Mouse (Mus musculus): ENCODE measurements at regions not wholly inside any gene's neighbourhood (a gene's known extent, or its start where the extent isn't known, plus 50 kb on each side); places are given as distances from the start of the nearest gene placed in this dataset.

DNA sequence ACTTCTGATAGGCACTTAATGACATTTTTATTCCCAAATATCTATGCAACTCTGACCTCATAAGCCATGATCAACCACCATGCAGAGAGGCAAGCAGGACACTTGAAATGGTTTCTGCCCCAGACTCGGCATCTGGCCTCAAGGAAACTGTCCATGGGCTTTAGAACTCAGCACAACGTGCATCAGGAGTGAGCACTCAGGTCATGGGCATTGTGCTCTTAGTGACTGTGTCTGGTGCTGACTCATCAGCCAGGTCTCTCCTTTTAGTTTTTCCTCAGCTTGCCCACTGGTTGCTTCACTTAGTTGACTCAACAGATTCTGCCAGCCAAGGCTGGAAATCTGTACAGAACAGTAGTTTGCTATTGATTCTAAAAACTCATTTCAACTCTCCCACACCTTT lies 251.1 kb downstream of the Rwdd3 start:
- intact Hi-C loops (cut with DNase I) = no loop called here
- no peak for DNase-seq

DNA sequence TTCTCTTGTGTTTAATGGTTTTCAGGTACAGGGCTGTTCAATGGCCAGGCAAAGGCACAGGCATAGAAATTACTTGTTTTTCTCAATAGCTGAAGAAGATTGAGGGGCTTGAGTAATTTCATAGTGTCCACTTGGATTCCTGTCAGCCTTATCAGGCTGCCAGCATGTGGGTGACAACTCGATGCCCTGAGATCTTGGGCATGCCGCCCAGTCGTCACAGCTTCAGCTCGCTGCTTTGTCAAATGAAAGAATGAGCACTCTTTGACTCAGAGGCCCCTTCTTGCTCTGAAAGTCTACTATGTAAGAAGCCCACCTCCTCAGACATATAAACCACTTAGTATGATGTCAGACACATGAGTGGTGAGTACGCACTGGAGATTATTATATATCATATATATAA lies 272.6 kb downstream of the Rwdd3 start:
- no peak for DNase-seq
- intact Hi-C loops (cut with DNase I) = no loop called here

DNA sequence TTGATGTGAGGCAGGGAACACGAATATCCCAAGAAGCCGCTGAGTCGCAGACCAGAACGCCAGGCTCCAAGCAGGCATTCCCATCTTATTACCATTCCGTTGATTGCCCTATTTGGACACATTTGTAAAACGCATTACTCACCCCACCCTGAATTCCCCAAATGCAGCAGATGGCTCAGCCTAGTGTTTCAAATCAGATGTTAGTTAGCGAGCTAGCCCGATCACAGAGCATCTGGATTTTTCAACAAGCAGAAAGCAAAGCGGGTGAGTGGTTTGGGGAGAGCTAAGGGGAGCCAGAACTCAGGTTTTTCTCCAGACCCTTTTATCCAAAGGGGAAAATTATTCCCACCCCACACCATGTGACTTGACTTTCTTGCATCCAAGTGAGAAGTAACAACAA lies 273.2 kb downstream of the Rwdd3 start:
- no peak for DNase-seq
- intact Hi-C loops (cut with DNase I) = no loop called here

DNA sequence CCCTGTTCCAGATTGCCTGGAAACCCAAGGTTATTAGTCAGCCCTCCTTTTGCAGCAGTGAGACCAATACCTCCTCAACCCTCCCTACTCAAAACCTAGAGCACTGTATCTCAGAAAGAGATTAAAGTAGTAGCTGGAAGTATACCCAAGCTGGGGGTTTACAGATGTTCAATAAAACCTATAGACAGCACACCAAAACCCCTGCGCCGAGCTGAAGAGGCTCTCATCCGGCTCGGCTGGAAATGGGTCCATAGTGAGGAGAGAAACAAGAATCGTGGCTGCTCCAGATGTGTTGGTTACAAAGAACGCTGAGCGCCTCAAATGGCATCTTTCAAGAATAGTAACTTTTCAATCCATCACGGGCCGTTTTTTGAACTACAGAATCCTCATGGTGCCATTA lies 273.7 kb downstream of the Rwdd3 start:
- DNase-seq = no peak
- intact Hi-C loops (cut with DNase I) = no loop called here

DNA sequence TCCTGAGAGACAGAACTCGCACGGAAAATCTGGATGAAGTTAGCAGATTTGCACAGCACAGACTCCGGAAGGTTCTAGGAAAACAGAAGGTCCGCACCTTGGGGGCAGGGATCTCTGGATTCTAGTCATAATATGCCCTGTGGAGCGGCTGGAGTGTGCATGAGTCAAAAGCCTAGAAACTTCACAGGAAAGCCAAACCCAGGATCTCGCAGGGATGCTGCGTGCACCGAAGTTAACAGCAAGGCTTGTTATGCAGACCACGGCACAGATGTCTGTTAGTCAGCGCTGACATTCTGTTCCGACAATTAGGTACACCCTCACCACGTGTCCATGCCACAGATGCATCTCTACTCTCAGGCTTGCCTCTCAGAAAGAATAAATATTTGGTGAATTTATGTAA lies 274.3 kb downstream of the Rwdd3 start:
- no peak for DNase-seq
- intact Hi-C loops (cut with DNase I) = no loop called here

DNA sequence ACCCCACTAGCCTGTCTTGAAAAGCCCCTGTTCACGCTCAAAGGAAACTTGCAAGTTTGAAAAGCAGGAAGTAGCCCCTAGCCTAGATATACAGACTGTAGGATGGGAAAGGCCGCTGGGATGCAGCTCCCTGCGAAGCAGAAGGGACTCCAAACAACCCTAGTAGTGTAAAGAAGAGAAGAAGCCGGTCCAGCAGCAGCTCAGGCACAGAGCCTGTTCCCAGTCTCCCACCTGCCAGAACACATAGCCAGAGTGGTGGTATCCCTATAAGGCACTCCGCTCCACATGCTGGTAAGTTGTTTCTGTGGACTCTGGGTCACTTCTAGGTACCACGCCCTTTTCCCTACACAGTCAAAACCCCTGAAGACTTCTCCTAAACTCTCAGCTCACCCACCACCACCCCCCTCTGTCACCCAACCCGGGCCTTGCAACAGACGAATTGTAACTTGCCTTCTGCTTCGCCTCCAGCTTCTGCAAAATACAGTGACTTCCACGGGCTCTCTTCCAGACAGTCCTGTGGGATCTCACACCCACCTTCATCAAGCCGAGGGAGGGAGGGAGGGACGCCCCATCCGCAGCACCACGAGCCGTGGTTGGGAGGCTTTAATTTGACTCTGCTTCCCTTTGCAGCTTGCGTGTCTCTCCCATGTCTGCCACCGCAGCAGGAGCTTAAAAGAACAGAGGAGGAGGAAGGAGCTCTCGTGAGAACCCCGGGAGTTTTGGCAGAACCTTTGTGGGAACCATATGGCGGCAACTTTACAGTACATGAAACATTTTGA lies 285.2 kb downstream of the Rwdd3 start:
- DNase-seq = no peak
- intact Hi-C loops (cut with DNase I) = no loop called here

DNA sequence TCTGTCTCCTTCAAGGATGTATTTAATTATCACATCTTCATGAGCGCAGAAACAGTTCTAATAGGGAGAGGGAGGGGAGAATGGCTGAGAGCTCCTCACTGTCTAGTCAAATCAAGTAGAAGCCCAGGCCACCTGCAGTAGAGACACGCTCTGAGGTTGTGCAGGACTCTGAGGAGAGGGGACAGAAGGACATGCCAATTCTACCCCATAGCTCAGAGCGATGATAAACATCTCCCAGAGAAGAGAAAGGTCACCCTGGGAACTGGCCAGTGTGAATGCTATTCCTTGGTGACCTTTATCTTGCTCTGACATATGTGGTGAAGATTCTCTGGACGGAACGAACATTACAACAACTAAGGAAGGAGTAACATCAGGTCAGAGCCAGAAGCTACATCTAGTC lies 286.1 kb downstream of the Rwdd3 start:
- DNase-seq = no peak
- intact Hi-C loops (cut with DNase I) = no loop called here

DNA sequence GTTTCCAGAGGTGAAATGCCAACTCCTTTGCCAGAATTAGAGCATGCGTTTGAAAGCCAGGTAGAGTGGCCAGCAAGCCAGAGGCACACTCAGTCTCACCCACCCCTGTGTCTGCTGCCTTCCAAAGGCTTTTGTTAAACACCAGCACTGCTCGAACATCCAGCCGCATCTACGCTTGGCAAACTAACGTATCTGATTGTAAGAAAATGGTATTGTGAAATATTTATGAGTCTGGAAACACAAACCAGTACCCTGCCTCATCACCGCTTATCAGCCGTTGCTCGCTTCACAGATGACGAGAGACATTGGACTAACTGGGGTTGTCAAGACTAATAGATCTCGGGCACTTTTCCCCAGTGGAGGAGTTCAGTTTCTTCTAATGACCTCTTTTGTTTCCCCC lies 287.3 kb downstream of the Rwdd3 start:
- no peak for DNase-seq

DNA sequence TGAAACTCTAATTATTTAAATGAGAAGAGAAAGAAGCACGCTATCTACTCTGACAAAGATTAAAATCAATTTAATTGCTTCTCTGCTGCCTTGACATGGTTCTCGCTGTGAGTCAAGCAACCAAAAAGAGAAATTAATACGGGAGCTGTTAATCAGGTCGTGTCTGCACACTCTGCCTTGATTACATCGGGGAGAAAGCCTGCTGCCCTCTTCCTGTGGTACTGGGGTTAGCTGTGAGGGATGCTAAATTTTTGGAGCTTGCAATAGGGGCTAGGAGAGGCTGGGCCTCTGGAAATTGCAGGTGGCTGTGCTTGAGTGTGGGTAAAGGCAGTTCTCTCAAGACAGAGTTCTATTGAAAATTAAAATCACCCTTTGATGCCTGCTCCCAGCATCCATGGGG lies 287.8 kb downstream of the Rwdd3 start:
- no peak for DNase-seq
- intact Hi-C loops (cut with DNase I) = no loop called here

More for the DNA sequence above, 287.3 kb downstream of the Rwdd3 start:
- intact Hi-C loops (cut with DNase I) = no loop called here

DNA sequence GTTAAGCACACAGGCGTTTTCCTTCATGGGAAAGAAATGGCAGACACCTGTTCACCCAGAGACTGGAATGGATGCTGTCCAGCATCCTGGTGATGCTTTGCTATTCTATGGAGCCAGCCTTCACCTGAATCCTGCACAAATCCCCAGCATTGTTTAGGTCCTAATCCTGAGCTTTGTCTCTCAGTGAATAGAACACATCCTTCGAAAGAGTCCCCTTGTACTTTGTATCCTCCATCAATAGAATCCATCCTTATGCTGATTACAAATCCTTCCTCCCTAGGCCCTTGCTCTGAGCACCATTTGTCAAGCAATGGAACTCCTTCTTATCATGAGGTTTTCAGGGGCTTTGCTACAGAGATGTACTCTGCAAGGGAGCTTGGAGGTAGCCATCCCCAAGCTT lies 292.1 kb downstream of the Rwdd3 start:
- no peak for DNase-seq
- intact Hi-C loops (cut with DNase I) = no loop called here

DNA sequence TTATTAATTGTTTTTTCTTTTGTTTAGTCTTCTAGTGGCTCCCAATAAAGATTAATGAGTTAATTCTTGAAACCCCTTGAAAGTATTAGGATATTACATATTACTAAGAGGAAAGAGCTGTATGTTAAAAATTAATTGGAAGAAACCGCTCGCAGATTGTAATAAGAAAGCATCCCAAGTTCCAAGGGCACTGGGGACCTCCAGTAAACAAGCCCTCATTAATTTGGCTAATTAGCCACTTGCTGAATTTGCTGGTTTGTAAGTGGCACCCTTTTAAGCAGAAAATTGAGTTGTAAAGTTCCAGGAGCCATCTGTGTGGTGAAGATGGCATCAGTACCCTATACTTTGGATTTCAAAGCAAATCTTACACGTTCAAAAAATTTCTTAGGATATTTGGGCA lies 295.8 kb downstream of the Rwdd3 start:
- no peak for DNase-seq
- intact Hi-C loops (cut with DNase I) = no loop called here

DNA sequence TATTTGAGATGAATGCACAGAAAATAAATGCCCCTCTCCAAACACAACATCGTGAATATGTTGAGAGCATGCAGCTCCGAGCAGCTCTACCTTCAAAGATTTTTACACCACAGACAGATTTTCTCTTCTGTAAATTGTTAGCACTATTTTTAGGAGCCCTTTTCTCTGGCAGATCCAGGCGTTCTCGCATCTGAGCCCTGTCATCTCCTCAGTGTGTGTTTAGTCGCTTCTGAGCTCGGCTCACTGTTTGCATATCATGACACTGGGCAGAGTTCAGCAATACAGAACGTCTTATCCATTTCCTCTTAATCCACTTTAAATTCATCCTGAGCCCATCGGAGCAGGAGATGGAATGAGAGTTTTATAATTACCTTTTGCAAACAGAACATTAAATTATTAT lies 306.5 kb downstream of the Rwdd3 start:
- intact Hi-C loops (cut with DNase I) = no loop called here
- no peak for DNase-seq

DNA sequence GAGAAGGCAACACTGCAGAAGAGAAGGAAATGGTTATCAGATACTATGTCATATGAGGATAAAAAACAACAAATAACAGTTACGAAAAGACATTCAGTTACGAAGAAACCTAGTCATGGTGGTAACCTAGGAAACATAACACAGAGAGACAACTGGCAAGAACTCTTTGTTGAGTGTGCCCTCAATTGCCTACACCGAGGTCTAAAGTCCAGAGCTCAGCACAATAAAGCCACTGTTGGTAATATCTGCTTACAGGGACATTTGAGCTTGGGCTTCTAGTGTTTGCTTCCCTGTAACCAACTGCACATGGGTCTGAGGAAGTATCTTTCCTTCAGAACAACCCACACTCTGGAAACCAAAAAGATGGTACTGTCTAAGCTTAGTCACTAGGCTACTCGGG lies 309.9 kb downstream of the Rwdd3 start:
- DNase-seq = no peak
- intact Hi-C loops (cut with DNase I) = no loop called here

DNA sequence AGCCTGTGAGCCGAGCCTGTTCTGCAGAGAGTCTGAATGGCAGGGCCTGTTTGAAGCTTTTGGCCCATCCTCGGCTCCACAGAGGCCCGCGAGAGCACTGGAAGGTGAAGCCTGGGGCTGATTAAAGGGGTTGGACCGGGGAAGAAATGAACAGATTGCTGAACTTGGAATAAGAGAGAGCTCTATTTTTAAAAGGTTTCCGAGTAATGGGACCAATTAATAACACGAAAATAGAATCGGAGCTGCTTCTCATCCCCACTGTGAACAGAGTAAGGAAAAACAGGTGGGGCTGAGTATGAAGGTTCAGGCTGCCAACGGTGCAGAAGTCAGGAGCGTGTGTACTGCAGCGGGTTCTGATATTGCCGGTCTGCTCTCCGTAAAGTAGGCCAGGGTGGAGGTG lies 313.2 kb downstream of the Rwdd3 start:
- intact Hi-C loops (cut with DNase I) = no loop called here

DNA sequence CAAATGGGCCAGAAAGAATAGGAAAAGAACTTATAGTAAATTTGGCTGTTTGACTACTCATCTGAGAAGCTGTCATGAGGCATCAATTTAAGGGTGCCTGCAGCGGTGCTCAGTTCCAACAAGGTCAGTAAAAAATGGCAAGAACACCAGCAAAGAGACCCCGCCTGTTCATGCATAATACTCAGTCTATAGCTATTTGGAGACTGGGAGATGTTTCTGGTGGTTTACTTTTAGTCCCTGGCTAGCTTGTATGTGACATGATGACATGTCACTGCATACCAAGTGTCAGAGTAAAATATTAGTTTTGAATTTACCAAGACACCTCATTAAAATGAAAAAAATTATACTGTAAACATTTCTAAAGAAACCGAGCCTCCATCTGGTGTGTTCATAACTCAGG lies 317.2 kb downstream of the Rwdd3 start:
- intact Hi-C loops (cut with DNase I) = no loop called here
- no peak for DNase-seq

More for the DNA sequence above, 313.2 kb downstream of the Rwdd3 start:
- no peak for DNase-seq

DNA sequence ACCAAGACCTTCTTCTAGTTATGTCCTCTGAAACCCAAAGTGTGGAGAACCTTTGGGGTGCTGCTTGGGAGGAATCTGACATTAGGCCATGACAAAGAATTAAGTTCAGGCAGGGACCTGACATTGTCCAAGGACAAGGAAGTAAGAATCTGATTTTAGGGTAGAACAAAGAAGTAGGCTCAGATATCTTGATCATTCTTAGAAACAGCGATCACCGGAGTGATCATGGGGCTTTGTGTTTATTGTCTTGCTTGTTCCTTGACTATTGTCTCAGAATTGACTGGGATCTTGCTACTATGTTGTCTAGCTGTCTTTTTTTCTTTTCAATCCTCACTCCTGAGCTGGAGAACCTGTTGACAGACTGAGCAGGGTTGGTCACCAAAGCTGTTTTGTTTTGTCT lies 327.9 kb downstream of the Rwdd3 start:
- intact Hi-C loops (cut with DNase I) = no loop called here
- no peak for DNase-seq

DNA sequence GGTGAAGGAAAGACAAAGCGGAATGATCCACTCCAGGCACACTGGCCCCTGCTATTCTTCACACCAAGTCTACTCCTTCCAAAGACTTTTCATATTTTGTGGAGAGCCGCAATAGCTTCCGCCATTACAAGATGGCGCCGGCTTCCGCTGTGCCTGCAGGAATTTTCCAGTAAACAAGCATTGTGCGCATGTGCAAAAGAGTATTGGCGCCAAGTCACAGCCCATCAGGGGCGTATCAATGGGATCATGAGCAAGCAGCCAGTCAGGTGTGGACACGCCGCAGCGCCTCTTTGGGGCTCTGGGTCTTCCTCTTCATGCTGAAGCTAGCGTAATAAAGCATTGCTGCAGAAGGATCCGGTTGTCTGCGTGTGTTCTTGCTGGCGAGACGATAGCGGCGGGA lies 348.0 kb downstream of the Rwdd3 start:
- DNase-seq = no peak
- intact Hi-C loops (cut with DNase I) = no loop called here

DNA sequence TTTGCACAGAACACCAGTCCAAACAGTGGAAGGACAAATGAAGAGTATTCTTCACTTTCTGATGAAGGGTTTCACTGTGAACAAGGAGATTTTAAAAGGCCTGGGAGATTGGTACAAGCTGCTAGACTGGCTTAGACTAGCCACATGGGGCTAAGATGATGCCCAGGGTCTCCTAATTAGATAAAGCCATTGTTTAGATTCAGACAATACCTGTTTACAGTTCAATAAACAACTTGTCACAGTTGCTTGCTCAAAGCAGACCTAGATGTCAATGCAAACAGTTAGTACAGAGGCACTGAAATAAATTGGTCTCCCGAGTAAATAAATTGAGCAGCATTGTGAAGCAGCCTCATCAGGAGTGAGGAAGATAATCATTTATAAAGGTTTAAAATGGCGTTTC lies 359.6 kb downstream of the Rwdd3 start:
- intact Hi-C loops (cut with DNase I) = no loop called here
- no peak for DNase-seq

DNA sequence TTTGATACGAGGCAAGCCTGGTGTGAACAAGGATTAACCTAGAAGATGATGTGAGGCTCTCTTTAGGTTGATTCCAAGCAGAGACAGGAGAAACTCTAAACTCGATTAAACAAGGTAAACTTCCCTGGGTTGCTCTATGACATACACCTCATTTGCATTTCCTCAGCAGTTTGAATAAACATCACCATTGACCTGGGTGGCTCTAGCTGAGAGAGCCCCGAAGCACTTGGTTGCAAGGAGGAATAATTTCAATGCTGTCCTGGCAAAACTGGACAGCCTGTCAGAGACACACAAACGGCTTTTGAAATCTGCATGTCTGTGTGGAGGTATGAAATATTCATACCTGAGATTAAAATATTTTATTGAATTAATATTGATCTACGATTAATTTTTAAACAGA lies 361.0 kb downstream of the Rwdd3 start:
- no peak for DNase-seq
- intact Hi-C loops (cut with DNase I) = no loop called here

DNA sequence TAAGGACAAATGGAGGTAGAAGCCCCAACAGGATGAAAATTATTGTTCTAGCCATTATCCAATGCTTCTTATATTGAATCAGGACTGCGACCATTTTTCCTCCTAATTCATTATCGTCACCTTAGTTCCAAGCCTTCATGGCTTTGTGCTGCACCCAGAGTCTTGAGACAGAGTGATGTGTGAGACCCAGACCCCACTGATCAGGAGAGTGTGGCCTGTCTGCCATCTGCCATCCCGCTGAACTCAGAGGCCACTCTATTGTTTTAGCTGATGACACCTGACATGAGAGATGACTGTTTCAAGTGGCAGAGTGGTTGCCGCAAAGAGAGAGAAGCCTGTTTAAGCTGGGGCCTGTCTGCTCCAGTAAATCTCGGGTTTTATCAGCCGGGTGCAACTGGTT lies 361.4 kb downstream of the Rwdd3 start:
- DNase-seq = no peak
- intact Hi-C loops (cut with DNase I) = no loop called here

DNA sequence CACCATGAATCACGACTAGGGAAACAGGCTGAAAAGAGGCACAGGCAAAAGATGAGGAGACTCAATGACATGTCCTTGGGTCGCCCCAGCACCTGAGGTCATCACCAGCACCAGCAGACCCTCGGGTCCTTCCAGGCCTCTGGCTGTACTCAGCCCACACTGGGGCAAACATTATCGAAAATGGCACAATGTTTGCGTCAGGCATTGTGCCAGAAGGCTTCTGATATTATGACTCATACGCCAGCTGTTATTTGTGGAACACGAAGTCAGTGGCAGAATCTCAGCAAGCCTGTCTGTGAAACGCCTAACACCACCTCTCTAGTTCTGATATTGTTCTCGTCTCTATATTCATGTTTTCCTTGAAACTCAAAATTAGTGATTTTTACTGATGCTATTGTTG lies 384.8 kb downstream of the Rwdd3 start:
- intact Hi-C loops (cut with DNase I) = no loop called here
- peak; percentile 24 to 26 for DNase-seq

DNA sequence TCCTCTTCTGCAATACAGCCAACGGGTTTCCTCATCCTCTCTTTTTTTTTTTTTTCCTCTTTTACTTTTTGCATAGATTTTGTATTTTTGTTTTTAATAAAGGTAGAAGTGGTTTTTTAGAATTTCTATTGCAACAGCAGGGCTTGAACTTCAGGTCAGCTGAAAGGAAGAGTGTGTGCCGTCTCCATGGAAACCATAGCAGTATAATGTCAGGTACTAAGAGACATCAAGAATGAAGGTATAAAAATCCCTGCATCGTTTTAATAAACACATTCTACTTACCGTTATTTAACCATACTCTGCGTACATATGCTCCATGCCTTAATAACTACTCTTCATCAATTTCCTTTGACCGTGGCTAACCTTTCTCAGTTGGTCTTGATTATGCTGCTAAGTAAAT lies 390.0 kb downstream of the Rwdd3 start:
- intact Hi-C loops (cut with DNase I) = no loop called here
- DNase-seq = no peak

DNA sequence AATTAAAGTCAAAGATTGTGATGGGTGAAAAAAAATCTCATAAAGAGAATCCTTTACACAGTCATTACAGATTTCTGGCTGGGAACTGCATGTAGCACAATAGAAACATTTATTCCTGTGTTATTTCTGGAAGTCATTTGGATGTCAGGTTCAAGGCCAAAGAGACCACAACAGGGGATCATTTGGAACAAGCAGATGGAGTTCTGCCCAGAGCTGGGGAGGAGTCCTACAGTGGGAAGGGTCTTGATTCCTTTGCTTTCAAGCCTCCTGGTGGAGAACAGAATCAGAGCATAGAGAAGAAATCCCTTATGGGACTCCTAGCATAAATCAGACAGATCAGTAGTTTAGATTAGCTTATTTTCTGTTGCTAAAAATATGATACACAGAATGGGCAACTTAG lies 392.4 kb downstream of the Rwdd3 start:
- intact Hi-C loops (cut with DNase I) = no loop called here
- peak in 1 of 2 experiments; percentile 10 for DNase-seq

All from heart, postnatal 14 days (tissue).